Mouse (Mus musculus) c-Kit-positive CD71-positive TER-119-positive erythroid progenitor cells, embryonic 14.5 days (primary cell): Measurements from ENCODE around the gene March10.

ENCODE experiments used
- DNase-seq: peaks from one replicate; pipeline ENCODE4 v3.0.0-alpha.2; 2013; ENCODE audit warnings: low spot score

Gene March10

DNA sequence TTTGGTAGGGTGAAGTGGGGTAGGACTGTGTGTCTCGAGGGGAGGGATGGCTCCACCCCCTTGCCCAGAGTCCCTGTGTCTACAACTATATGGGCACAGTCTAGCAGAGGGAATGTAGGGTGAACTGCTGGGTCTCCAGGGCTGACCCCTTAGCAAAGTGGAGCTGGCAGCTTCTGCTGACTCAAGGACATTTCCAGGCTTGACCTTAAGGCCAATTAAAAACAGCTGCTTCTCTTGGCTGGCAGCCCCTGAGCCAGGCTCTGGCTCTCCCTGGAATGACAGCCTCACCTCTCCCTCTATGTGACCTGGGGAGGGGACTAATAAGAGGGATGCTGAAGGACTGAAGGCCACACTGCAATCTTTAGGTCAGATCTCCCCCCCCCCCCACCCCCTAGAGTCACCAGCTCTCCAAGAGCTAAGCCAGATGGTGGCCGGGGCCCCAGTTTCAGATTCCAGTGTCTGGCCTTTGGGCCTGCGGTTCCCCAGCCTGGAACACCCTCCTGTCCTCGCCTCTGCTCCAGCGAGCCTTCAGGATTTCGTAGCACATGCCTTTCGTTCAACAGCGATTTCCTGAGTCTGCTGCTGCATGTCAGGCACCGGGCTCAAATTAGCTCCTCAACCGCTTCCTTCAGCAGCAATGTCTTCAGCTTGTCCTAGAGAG is 143.4 kb downstream of the March10 start:
- DNase-seq = no peak

DNA sequence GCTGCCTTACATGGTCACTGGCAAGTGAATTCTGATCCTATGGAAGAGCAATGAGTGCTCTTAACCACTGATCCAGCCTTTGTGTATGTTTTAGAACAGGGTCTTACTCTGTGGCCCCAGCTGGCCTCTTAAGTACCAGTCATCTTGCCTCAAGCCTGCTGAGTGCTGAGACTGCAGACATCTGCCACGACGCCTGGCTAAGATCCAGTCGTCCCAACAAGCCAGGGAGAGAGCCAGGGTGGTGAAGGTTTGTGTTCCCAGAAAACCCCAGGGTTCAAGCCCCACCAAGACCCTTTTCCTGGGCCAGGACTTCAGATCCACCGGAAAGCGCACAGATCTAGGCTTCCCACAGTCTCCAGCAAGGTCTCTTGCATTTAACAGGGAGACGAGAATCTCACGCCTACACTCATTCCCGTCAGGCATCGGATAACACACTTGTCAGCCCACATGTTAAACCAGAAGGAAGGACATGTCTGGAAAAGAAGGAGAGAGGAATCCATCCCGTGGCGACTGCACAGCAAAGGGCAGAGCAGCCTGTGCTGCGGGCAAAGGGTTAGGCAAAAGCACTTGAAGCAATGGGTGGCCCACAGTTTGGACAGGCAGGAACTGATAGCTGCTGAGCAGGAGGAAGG is 144.1 kb downstream of the March10 start:
- no peak for DNase-seq

DNA sequence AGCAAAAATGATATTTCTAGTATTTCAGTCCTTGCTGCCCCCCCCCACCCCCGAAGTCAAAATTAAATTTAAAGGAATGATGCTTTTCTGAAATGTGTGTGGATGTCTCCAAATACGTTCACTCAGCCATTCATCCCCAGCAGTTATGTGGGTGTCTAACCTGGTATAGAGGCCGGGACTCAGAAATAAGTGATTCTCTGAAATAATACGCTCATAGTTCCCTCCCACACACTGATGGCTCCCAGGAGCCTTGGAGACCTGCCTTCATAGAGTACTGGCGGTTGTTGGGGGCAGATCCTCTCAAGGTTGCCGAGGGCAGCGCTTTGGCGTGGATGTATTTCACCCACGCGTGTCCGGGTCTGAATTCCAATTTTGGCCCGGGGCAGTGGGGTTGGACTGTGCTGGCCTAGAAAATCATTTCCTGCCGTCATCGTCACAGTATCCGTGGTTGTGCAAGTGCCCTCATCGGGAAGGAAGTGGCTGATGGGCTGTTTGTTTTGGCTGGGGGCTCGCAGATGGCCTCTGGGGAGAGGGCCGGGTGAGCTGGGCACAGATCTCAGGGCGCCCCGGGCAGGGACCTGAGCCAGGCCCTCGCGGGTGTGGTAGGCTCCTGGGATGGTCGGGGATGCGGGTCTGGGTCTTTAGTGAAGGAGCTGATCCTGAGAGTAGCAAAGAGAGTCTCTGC is 145.1 kb downstream of the March10 start:
- DNase-seq = no peak
